Mouse (Mus musculus) embryo, embryonic 10 days (tissue): ENCODE data around the gene Msi1.
"Not testable (repeated sequence)": the region's sequence is repeated elsewhere in the genome, so short reads cannot be mapped to it uniquely, and the experiment has no call there.

Source experiments
- DNase-seq: peaks from one replicate; pipeline ENCODE4 v3.0.0-alpha.2; 2015; ENCODE audit warnings: low spot score

The Msi1 gene

GRCm38 (mm10) chr5:115434280-115434852 is 5.0 kb downstream of the Msi1 start:
- DNase-seq = peak; percentile 25

- peak; percentile 63 for DNase-seq
Observed at GRCm38 (mm10) chr5:115434853-115435754, 5.7 kb downstream of the Msi1 start.

GRCm38 (mm10) chr5:115435755-115436379 is 6.5 kb downstream of the Msi1 start:
- DNase-seq = no peak

DNA sequence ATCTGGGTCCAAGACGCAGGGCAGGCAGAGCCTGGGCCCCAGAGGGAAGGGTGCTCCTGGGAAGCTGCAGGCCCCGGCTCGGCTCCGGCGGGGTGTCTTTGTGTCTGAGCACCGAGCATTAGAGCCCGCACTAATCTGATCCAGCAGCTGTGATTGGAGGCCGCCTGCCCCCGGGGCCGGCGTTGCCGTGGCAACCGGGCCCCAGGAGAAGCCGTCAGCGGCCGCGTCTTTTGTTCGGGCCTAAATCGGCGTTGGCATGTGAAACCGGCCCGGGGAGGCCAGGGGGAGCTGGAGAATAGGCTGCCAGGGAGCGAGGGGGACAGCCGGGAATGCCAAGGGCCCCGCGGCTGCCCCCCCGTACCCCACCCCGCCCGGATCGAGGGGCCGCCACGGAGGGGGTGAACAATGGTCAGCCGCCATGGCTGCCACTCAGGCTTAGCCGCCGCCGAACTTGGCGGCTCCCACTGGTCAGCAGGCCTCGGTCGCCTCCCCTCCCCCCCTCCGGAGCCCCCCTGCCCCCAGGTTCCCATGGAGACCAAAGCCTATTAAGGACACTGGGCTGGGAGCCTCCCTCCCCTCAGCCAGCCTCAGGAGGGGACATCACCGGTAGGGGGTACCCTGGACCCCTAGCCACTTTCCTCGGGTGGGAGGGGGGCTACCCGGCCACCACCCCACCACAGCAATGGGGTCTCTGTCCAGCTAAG is 7.2 kb downstream of the Msi1 start:
- peak; percentile 94 for DNase-seq

GRCm38 (mm10) chr5:115437242-115437944 is 8.0 kb downstream of the Msi1 start:
- no peak for DNase-seq

- peak; percentile 60 for DNase-seq
Observed at GRCm38 (mm10) chr5:115437945-115438315, 8.5 kb downstream of the Msi1 start.

DNA sequence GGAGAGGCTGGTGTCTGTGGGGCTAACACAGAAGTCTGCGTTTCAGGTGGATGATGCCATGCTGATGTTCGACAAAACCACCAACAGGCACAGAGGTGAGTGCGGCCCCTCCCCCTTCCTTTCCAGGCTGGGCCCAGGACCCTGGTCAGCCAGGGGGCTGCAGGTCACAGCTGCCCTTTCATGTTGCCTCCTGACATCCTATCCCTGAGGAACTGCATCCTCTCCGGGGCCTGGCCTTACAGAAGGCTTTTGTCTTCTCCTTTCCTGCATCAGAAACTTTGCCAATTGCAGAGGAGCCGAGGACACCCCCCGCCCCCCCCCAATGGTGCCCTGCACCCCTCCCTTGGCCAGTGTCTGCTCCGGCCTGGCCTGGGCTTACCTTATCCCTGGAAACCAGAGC is 9.3 kb downstream of the Msi1 start:
- DNase-seq = peak; percentile 66

DNA sequence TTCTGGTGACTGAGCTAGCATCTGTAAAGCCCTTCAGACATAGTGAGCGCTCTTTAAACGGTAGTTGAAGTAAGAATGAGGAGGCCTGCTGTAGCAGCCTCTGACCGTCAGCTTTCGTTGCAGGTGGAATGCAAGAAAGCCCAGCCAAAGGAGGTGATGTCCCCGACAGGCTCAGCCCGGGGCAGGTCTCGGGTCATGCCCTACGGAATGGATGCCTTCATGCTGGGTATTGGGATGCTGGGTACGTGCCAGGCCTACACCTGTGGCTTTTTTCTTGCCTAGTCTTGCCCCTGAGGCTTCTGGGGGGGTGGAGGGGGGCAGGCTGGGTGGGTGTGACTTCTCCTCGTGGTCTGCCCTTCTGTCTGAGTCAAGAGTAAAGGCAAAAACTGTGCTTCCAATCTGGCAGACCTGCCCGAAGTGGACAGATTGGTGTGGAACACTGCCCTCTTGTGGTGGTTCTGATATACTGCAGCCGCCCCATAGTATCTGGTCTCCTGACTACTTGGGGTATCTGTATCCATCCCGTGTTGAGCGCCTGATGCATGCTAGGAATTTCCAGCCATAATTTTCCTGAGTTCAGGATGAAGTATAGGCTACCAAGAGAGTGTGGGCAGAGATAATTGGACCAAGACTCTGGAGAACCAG is 11.9 kb downstream of the Msi1 start:
- DNase-seq = peak; percentile 89

DNA sequence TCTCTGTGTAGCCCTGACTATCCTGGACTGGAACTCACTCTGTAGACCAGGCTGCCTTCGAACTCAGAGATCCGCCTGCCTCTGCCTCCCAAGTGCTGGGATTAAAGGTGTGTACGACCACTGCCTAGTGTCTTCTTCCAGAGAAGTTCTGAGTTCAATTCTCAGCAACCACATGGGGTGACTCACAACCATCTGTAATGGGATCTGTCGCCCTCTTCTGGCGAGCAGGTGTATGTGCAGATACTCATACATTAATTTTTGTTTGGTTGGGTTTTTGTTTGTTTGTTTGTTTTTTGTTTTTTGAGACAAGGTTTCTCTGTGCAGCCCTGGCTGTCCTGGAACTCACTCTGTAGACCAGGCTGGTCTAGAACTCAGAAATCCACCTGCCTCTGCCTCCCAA is 13.3 kb downstream of the Msi1 start:
- not testable (repeated sequence) for DNase-seq

GRCm38 (mm10) chr5:115444130-115444529 is 14.7 kb downstream of the Msi1 start:
- no peak for DNase-seq

GRCm38 (mm10) chr5:115447108-115447507 is 17.7 kb downstream of the Msi1 start:
- DNase-seq = no peak

DNA sequence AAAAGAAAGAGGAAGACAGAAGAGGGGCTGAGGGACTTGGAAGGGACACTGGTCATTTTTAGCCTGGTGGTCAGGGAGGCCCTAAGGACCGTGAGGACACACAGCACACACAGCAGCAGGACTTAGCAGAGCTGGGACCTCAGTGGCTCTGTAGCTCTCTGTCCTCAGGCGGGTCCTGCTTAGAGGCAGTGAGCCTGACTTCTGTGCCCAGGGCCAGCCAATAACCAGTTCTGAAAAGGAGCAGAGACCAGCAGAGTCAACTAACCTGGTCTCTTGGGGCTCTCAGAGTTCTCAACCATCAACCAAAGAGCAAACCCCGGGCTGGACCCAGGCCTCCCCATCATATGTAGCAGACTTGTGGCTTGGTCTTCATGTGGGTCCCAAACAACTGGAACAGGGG is 19.8 kb downstream of the Msi1 start:
- no peak for DNase-seq

- DNase-seq = no peak
Observed at GRCm38 (mm10) chr5:115450410-115451317, 21.3 kb downstream of the Msi1 start.

- DNase-seq = no peak
Observed at GRCm38 (mm10) chr5:115454422-115455090, 25.2 kb downstream of the Msi1 start.

- DNase-seq = no peak
Observed at GRCm38 (mm10) chr5:115455838-115456237, 26.4 kb downstream of the Msi1 start.

DNA sequence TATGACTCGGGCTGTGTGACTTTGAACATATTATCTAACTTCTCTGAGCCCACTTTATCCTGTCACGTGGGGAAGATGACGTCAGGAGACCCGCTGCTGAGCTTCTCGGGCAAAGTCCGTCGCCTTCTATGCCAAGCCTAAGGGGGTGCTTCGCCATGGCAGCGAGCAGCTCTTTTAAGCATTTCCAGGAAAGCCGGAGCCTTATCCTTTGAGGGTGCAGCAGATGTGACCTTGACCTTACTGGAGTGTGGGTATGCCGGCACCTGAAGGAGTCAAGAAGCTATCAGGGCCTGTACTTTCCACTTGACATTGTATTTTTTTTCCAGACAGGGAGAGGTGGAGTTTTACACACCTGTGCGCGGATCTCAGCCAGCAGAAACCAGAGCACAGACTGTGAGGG is 29.5 kb downstream of the Msi1 start:
- DNase-seq = no peak

DNA sequence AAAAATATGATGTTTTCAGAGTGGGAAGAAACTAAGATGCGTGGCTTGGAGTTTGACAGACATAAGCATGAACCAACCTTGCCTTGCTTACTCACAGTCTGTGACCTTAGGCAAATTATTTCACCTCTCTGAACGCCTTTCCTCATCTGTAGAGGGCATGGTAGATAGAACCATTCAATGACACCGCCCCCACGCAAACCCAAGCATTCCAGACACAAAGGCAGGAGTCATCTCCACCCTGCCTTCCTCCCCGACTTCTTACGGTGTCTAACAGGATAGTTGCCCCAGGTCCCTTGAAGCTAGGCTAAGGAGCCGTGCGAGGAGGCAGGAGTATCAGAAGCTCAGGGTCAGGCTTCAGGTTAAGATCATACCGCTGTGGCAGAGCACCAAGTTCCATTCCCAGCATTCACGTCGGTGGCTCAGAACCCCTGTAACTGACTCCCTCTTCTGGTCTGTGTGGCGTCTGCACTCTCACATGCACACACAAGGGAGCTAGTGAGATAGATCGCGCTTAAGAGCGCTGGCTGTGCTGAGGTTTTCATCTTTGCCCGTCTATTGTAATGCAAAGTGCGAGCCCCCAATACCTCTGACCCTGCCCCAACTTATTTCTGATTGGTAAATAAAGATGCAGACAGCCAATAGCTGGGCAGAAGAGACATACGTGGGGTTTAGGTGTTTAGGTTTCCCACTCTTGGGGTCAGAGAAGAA is 35.2 kb downstream of the Msi1 start:
- DNase-seq = no peak

DNA sequence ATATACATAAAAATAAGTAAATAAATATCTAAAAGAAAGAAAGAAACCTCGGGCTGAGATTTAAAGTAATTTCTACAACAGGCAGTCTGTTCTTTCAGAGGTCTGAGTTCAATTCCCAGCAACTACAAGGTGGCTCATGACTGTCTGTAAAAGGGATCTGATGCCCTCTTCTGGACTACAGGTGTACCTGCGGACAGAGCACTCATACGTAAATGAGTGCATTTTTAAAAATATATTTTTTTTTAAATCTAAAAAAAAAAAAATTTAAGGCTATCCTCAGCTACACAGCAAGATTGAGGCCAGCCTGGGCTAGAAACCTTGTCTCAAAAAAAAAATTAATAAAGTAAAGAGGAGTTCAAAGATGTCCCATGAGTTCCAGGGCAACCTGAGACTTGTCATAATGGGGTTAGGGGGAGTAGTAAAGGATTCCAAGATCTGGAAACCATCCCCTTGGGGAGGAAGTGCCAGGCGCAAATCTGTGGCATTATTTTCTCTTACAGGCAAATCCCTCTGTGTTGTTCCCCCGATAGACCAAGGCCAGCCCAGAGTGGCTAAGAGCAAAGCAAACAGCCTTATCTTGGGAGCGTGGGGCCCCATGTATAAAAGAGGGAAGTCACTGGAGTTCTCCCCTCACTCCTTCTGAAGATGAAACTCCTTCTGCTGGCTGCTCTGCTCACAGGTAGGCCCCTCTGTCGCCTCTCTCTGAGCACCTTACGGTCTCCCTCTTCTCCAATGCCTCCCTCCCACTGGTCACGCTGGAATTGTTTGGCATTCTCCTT is 36.4 kb downstream of the Msi1 start, which contains the start of gene Pla2g1b:
Gene Pla2g1b, plus strand, starts transcription at position 621 of the 779 bp plus-strand sequence.
- no peak for DNase-seq
